Mouse (Mus musculus): ENCODE measurements around the gene Adgrl3.

Gene Adgrl3

GRCm38 (mm10) chr5:81019590-81020254, at the start of gene Adgrl3:
Gene Adgrl3 (plus strand): TSS chr5:81020138.
- DNase-seq (ENCODE audit: low spot score in 2 of 2): peak; percentile 18 to 25

- no peak for DNase-seq (ENCODE audit: low spot score in 2 of 2)
Observed at GRCm38 (mm10) chr5:81019166-81019565, 772 bp upstream of the Adgrl3 start.

DNA sequence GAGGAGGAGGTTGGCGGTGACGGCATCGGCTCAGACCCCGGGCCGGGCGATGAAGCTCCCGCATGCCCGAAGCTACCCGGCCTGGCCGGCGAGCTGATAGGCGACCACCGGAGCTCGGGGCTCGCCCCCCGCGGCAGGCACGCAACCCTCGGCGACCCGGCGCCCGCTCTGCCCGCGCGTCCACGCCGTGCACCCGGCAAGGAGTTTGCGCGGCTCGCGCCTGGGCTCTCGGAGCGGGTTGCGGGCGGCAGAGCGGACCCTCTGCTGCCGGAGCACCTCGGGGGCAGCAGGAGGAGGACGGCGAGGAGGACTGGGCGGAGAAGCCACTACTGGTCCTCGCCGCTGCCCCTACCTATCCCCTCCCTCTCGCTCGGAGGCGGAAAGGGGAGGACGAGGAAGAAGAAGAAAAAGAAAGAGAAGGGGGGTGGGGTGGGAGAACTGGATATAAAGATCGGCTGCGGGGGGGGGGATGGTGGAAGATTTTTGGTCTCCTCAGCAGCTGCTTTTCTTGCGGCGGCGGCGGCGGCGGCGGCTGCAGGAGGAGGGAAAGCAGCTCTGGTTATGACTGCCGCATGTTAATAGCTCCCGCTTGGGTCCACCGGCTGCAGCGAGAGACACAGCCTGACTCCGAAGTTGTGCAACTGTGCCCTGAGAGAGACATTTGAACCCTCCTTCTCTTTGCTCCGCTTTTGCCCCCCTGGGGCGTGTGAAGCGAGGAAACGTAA, 505 bp downstream of the Adgrl3 start:
- peak; percentile 1 to 26 for DNase-seq (ENCODE audit: low spot score in 2 of 2)

- no peak for DNase-seq (ENCODE audit: low spot score in 2 of 2)
Observed at GRCm38 (mm10) chr5:81021006-81021320, 1.0 kb downstream of the Adgrl3 start.

DNA sequence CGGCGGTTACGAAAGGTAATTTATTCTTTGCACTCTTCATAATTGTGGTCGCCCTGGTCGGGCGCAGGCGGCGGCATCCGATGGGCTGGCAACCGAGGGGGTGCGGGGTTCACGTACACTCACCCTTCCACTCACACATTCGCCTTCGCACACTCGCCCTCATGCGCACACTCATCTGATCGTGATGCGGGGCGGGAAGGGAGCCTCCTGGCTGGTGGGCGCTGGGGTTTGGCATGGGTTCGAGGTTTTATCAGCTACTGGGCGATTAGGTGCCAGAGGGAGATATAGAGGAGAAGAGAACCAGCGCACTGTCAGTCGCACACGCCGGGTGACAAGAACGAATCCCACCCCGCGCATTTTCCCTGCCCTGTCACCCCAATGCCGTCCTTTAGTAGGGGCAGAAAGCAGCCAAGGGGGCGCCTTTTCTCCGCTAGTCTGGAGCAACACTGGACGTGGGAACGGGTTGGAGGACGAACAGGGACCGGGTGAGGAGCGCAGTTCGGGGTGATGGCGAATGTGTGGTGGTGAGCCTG, 1.5 kb downstream of the Adgrl3 start:
- DNase-seq (ENCODE audit: low spot score in 2 of 2): peak in 1 of 2 experiments; percentile 9

DNA sequence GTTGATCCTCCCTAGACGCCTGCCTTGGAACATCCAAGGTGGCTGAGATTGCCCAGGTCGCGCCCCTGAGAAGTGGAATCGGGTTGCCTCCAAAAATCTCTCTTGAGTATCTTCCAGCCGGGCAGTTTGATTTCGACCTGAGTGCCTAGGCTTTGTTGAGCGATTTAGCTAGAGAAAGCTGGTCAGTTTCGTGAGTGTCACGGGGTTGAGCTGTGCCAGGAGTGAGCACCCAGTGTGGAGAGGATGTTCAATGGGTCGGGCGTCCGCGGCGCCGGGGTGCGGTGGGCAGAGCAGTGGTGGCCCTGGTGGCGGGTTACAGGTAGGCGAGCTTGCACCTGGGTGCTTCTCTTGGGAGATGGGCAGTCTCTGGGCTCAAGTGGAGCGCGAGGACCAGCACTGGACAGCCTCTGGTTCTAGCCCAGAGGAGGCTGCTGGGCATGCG, 1.9 kb downstream of the Adgrl3 start:
- DNase-seq (ENCODE audit: low spot score in 2 of 2): peak; percentile 1 to 13

DNA sequence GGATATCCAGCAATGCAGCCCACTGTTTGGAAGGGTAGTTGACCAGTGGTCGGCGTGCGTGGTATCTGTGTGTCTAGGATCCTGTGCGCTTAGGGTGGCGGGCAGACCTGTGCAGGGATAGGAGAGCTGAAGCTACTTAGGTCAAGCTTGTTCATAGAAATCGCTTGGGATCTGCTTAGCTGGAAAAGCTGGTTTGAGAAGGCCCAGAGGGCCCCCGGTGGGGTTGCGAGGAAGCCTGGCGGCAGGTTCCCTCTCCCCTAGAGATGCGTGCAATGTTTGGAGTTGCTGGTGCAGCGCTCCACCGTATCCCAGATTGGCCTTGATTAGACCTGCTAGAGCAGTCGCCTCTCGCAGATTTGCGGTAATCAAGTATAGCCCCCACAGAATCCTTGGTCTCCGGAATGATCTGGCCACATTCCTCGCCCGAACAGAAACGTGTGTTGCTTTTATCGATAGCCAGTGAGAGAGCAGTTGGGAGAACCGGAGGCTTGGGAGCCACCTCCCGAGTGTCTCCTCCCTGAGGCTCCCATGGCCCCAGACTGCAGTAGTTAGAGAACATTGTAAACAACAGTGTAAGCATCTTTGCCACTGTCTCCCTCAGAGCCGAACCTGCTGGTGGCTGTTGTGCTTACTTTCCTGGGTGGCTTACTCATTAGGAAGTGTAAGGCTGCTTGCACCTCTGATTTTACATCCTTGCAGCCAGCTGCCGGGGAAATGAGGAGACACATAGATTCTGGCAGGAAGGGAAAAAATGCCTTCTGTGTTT, 2.6 kb downstream of the Adgrl3 start:
- DNase-seq (ENCODE audit: low spot score in 2 of 2): peak in 1 of 2 experiments; percentile 14

DNA sequence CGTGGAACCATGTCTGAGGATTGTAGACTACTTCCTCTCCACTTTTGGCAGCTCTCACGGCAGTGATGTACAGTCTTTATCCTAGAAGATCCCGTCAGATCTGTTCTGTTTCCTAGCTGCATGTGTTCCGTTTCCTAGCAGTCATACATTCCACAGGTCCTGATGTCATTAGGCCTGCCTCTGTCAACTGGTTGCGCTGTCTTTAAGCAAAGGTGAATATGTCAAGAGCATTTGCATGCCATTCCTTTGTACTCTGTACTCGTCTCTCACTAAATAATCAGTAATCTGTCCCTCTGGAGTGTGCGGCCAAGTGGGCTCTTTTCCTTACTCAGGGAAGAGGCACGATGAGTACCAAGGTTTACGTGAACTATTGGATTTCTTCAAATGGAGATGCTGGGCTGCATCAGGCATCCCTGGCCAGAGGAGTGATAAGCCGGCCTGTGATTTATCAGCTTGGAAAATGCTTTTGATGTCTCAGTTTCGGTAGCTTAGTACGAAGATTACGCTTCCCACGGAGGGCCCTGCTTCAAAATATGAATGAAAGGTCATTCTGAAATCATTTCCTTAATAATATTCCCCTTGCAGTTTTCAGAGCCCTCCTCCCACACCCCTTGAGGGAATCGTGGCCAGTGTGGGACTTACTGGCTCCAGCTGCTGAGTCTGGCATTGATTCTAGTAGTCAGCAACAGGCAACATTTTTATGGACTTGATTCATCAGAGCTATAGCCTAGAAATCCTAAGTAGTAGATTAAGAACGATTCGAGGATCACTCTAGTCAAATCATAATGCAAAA, 4.2 kb downstream of the Adgrl3 start:
- no peak for DNase-seq (ENCODE audit: low spot score in 2 of 2)

- no peak for DNase-seq (ENCODE audit: low spot score in 2 of 2)
Observed at GRCm38 (mm10) chr5:81028875-81029274, 8.9 kb downstream of the Adgrl3 start.

DNA sequence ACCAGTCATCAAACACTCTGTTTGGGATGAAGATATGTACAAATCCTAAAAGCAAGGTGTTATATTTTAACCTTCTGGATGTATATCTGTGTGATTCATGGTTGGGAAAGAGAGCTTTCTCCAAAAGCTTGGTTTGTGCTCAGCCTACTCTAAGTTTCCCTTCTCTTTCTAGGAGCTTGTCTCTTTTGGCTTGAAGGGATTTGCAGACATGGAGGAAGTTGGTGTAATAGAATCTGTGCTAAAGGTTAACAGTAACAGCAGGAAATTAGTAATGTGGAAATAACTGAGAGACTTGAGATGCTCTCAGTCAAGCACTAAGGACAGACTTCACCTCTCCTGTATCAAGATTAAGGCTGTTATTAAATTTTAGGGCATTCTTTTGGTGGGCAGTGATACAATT, 17.2 kb downstream of the Adgrl3 start:
- DNase-seq (ENCODE audit: low spot score in 2 of 2): no peak

- DNase-seq (ENCODE audit: low spot score in 2 of 2): no peak
Observed at GRCm38 (mm10) chr5:81043875-81044274, 23.9 kb downstream of the Adgrl3 start.

DNA sequence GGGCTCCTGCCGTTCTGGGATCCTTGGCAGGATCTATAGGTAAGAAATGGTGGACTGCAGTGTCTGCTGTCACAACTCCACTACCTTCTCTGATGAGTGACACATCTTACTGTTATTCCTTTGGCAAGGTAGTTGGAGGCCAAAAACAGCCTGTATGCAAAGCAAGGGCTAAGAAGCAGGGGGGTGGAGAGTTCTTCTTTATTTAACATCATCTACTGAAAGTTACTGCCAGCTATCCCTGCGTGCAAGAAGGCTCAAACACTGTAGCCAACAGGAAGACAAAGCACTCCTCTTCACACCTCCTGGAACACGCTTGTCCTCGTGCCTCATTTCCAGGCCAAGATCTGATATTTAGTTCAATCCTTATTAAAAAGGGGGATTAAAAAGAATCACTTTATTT, 26.2 kb downstream of the Adgrl3 start:
- no peak for DNase-seq (ENCODE audit: low spot score in 2 of 2)

DNA sequence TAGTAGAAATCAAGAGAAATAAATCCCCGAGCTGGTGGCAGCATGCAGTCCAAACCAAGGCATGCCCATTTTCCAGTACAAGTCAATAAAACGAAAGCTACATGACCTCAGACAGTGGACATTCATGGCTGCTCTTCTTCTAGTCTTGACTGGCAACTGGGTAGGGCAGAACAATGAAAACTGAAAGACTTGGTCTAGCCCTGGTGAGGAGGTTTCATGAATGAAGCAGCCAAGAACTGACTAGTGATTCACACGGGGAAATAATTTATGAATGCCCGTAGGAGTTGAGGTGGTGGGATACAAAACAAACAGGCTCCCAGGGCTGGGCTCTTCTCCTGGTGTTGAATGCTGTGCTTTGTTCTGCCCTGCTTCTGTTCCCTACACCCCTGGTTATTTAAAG, 34.7 kb downstream of the Adgrl3 start:
- no peak for DNase-seq (ENCODE audit: low spot score in 2 of 2)

DNA sequence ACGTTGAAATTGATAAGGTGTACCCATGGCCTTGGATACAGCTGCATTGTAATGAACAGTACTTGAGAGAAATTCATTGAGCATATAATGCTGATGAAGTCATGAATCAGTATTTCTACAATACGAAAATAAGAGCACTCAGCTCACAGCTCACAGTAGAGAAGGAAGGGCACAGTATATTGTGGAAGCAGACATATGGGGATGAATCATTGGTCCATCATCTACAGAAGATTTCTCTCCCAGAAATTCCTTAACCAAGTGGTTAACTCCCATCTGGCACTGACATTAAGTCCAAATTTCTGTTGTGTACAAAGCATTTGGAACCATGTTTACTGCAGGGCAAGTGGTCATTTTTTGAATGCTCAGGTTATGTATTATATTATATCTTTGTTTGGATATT, 35.3 kb downstream of the Adgrl3 start:
- no peak for DNase-seq (ENCODE audit: low spot score in 2 of 2)

DNA sequence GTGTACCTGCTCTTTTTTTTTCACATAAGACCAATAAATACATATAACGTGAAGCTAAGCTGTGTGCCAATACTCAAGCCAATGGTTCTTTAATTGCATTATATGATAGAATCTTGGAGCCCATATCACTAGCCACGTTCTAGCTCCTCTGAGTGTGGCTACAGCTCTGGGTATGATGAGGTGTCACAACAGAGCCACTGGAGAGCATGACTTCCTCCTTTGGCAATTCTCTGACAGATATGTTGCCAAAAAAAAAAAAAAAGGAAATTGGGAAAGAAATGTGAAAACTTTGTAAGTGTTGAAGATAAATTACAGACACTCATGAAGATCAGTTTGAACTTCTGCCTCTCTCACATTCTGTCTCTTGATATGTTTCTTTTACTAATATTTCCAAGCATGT, 38.2 kb downstream of the Adgrl3 start:
- DNase-seq (ENCODE audit: low spot score in 2 of 2): no peak

GRCm38 (mm10) chr5:81060950-81061349, 41.0 kb downstream of the Adgrl3 start:
- DNase-seq (ENCODE audit: low spot score in 2 of 2): no peak

GRCm38 (mm10) chr5:81061386-81061785, 41.4 kb downstream of the Adgrl3 start:
- DNase-seq (ENCODE audit: low spot score in 2 of 2): no peak

GRCm38 (mm10) chr5:81064026-81064425, 44.1 kb downstream of the Adgrl3 start:
- DNase-seq (ENCODE audit: low spot score in 2 of 2): no peak

- no peak for DNase-seq (ENCODE audit: low spot score in 2 of 2)
Observed at GRCm38 (mm10) chr5:81068173-81068572, 48.2 kb downstream of the Adgrl3 start.

- DNase-seq (ENCODE audit: low spot score in 2 of 2): no peak
Observed at GRCm38 (mm10) chr5:81068839-81069238, 48.9 kb downstream of the Adgrl3 start.

GRCm38 (mm10) chr5:81072888-81073287, 53.0 kb downstream of the Adgrl3 start:
- no peak for DNase-seq (ENCODE audit: low spot score in 2 of 2)

DNA sequence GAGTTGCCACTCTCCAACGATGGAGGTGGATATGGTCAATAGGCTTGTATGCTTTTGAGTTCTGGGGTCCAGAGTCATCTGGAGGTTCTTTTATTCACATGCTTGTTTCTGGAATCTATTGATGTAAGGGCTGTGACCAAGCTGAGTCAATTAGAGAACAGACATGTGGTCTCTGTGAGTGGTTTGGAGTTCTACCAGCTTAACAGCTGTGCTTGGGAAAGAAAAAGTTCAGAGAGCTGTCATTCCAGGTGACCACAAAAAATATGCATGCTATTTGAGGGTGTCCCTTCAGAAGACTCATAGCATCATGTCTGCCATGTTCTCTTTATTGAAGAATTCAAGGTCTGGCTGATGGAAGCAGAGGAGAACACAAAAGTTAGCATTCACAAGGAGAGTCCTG, 53.9 kb downstream of the Adgrl3 start:
- DNase-seq (ENCODE audit: low spot score in 2 of 2): no peak

Data from urinary bladder, adult 18-20 months (tissue).